Mouse (Mus musculus): ENCODE measurements around the gene Ikzf3. TPM values are rescaled to one million over a fixed set of nuclear protein-coding genes. Genes with fewer than 3 reads are reported as not detected.

Ikzf3 gene
- polyA plus RNA-seq, 1 experiment from 2014 or later, result 4.0 TPM

- Histone ChIP-seq H3K4me3 (ENCODE audit: low read length) (no peak overlapping the region), H3K36me3 (ENCODE audit: control insufficient read depth, insufficient read depth) (peaks cover 15% of the 10 kb centered on the region), H3K4me2 (ENCODE audit: low read depth, low read length) (no peak overlapping the region), H3K27ac (ENCODE audit: low read length) (0 out of 2 replicates have a peak overlapping the region, but pooled peaks have one; percentile 37), H3K9ac (ENCODE audit: low read length) (no peak overlapping the region), H3K27me3 (ENCODE audit: control insufficient read depth, insufficient read depth, low read length) (no peaks in the 10 kb centered on the region), H3K4me1 (ENCODE audit: control insufficient read depth, insufficient read depth, low read length) (peaks cover 37% of the 10 kb centered on the region), H3K9me3 (replicated peaks; ENCODE audit: control insufficient read depth, low read length) (no peaks in the 10 kb centered on the region)
- peak; percentile 49; the same call in 1 of the 2 replicates for ATAC-seq (replicated peaks; ENCODE audit: extremely low read depth, insufficient read depth, low FRiP score)
- WGBS, result 35% methylated on average over 16 of the region's 16 CpGs
These were observed 34.7 kb upstream of the Ikzf3 start for GRCm38 (mm10) chr11:98580301-98581121.

GRCm38 (mm10) chr11:98577776-98578175 is 31.9 kb upstream of the Ikzf3 start:
- no peak overlapping the region for H3K27ac ChIP-seq (ENCODE audit: low read length)
- no peak overlapping the region for H3K4me2 ChIP-seq (ENCODE audit: low read depth, low read length)
- WGBS, result 89% methylated on average over 5 of the region's 5 CpGs
- H3K4me1 ChIP-seq (ENCODE audit: control insufficient read depth, insufficient read depth, low read length), result peaks cover 20% of the 10 kb centered on the region
- H3K27me3 ChIP-seq (ENCODE audit: control insufficient read depth, insufficient read depth, low read length), result no peaks in the 10 kb centered on the region
- H3K4me3 ChIP-seq (ENCODE audit: low read length), result no peak overlapping the region
- H3K36me3 ChIP-seq (ENCODE audit: control insufficient read depth, insufficient read depth), result peaks cover 8% of the 10 kb centered on the region; the same call in 1 of the 2 replicates
- no peaks in the 10 kb centered on the region for H3K9me3 ChIP-seq (replicated peaks; ENCODE audit: control insufficient read depth, low read length)
- no peak for ATAC-seq (replicated peaks; ENCODE audit: extremely low read depth, insufficient read depth, low FRiP score)
- H3K9ac ChIP-seq (ENCODE audit: low read length), result no peak overlapping the region

GRCm38 (mm10) chr11:98569461-98569860 is 23.6 kb upstream of the Ikzf3 start:
- no peaks in the 10 kb centered on the region for H3K27me3 ChIP-seq (ENCODE audit: control insufficient read depth, insufficient read depth, low read length)
- no peaks in the 10 kb centered on the region for H3K9me3 ChIP-seq (replicated peaks; ENCODE audit: control insufficient read depth, low read length)
- H3K4me3 ChIP-seq (ENCODE audit: low read length), result no peak overlapping the region
- no peak overlapping the region for H3K9ac ChIP-seq (ENCODE audit: low read length)
- H3K27ac ChIP-seq (ENCODE audit: low read length), result no peak overlapping the region
- H3K4me1 ChIP-seq (ENCODE audit: control insufficient read depth, insufficient read depth, low read length), result no peaks in the 10 kb centered on the region
- H3K4me2 ChIP-seq (ENCODE audit: low read depth, low read length), result no peak overlapping the region
- no peaks in the 10 kb centered on the region for H3K36me3 ChIP-seq (ENCODE audit: control insufficient read depth, insufficient read depth)
- 75% methylated on average over 6 of the region's 6 CpGs for WGBS
- ATAC-seq (replicated peaks; ENCODE audit: extremely low read depth, insufficient read depth, low FRiP score), result no peak

- H3K9me3 ChIP-seq (replicated peaks; ENCODE audit: control insufficient read depth, low read length), result no peaks in the 10 kb centered on the region
- peaks cover 2% of the 10 kb centered on the region; the same call in 1 of the 2 replicates for H3K4me1 ChIP-seq (ENCODE audit: control insufficient read depth, insufficient read depth, low read length)
- WGBS, result 87% methylated on average over 8 of the region's 8 CpGs
- H3K4me3 ChIP-seq (ENCODE audit: low read length), result no peak overlapping the region
- H3K9ac ChIP-seq (ENCODE audit: low read length), result no peak overlapping the region
- no peak overlapping the region for H3K27ac ChIP-seq (ENCODE audit: low read length)
- H3K36me3 ChIP-seq (ENCODE audit: control insufficient read depth, insufficient read depth), result no peaks in the 10 kb centered on the region
- no peak for ATAC-seq (replicated peaks; ENCODE audit: extremely low read depth, insufficient read depth, low FRiP score)
- no peak overlapping the region for H3K4me2 ChIP-seq (ENCODE audit: low read depth, low read length)
- no peaks in the 10 kb centered on the region for H3K27me3 ChIP-seq (ENCODE audit: control insufficient read depth, insufficient read depth, low read length)
These were observed 22.5 kb upstream of the Ikzf3 start for GRCm38 (mm10) chr11:98568326-98568725.

GRCm38 (mm10) chr11:98563921-98564414 is 18.1 kb upstream of the Ikzf3 start:
- no peak for ATAC-seq (replicated peaks; ENCODE audit: extremely low read depth, insufficient read depth, low FRiP score)
- no peaks in the 10 kb centered on the region for H3K9me3 ChIP-seq (replicated peaks; ENCODE audit: control insufficient read depth, low read length)
- no peak overlapping the region for H3K27ac ChIP-seq (ENCODE audit: low read length)
- H3K36me3 ChIP-seq (ENCODE audit: control insufficient read depth, insufficient read depth), result no peaks in the 10 kb centered on the region
- peaks cover 2% of the 10 kb centered on the region; the same call in 1 of the 2 replicates for H3K4me1 ChIP-seq (ENCODE audit: control insufficient read depth, insufficient read depth, low read length)
- WGBS, result 66% methylated on average over 13 of the region's 13 CpGs
- H3K4me2 ChIP-seq (ENCODE audit: low read depth, low read length), result no peak overlapping the region
- no peak overlapping the region for H3K4me3 ChIP-seq (ENCODE audit: low read length)
- H3K9ac ChIP-seq (ENCODE audit: low read length), result no peak overlapping the region
- no peaks in the 10 kb centered on the region for H3K27me3 ChIP-seq (ENCODE audit: control insufficient read depth, insufficient read depth, low read length)

- no peaks in the 10 kb centered on the region for H3K27me3 ChIP-seq (ENCODE audit: control insufficient read depth, insufficient read depth, low read length)
- no peaks in the 10 kb centered on the region for H3K9me3 ChIP-seq (replicated peaks; ENCODE audit: control insufficient read depth, low read length)
- H3K4me3 ChIP-seq (ENCODE audit: low read length), result no peak overlapping the region
- H3K9ac ChIP-seq (ENCODE audit: low read length), result no peak overlapping the region
- 70% methylated on average over 3 of the region's 3 CpGs for WGBS
- peaks cover 2% of the 10 kb centered on the region; the same call in 1 of the 2 replicates for H3K4me1 ChIP-seq (ENCODE audit: control insufficient read depth, insufficient read depth, low read length)
- ATAC-seq (replicated peaks; ENCODE audit: extremely low read depth, insufficient read depth, low FRiP score), result no peak
- no peak overlapping the region for H3K27ac ChIP-seq (ENCODE audit: low read length)
- no peaks in the 10 kb centered on the region for H3K36me3 ChIP-seq (ENCODE audit: control insufficient read depth, insufficient read depth)
- H3K4me2 ChIP-seq (ENCODE audit: low read depth, low read length), result no peak overlapping the region
These were observed 17.2 kb upstream of the Ikzf3 start for GRCm38 (mm10) chr11:98563025-98563424.

- Histone ChIP-seq H3K27me3 (ENCODE audit: control insufficient read depth, insufficient read depth, low read length) (no peaks in the 10 kb centered on the region; the same call in 1 of the 2 replicates), H3K4me1 (ENCODE audit: control insufficient read depth, insufficient read depth, low read length) (peaks cover 2% of the 10 kb centered on the region; the same call in 1 of the 2 replicates), H3K27ac (ENCODE audit: low read length) (no peak overlapping the region; the same call in 1 of the 2 replicates), H3K4me3 (ENCODE audit: low read length) (no peak overlapping the region), H3K9me3 (replicated peaks; ENCODE audit: control insufficient read depth, low read length) (no peaks in the 10 kb centered on the region), H3K36me3 (ENCODE audit: control insufficient read depth, insufficient read depth) (no peaks in the 10 kb centered on the region), H3K4me2 (ENCODE audit: low read depth, low read length) (no peak overlapping the region), H3K9ac (ENCODE audit: low read length) (no peak overlapping the region)
- 17% methylated on average over 7 of the region's 7 CpGs for WGBS
- ATAC-seq (replicated peaks; ENCODE audit: extremely low read depth, insufficient read depth, low FRiP score), result no peak
These were observed 15.1 kb upstream of the Ikzf3 start for GRCm38 (mm10) chr11:98560942-98561341.

- Histone ChIP-seq H3K27ac (ENCODE audit: low read length) (no peak overlapping the region), H3K4me1 (ENCODE audit: control insufficient read depth, insufficient read depth, low read length) (peaks cover 8% of the 10 kb centered on the region), H3K9ac (ENCODE audit: low read length) (no peak overlapping the region), H3K36me3 (ENCODE audit: control insufficient read depth, insufficient read depth) (no peaks in the 10 kb centered on the region), H3K27me3 (ENCODE audit: control insufficient read depth, insufficient read depth, low read length) (peaks cover under 1% of the 10 kb centered on the region), H3K4me2 (ENCODE audit: low read depth, low read length) (no peak overlapping the region), H3K9me3 (replicated peaks; ENCODE audit: control insufficient read depth, low read length) (0 out of 2 replicates have a peak, but pooled peaks cover 3% of the 10 kb centered on the region), H3K4me3 (ENCODE audit: low read length) (no peak overlapping the region)
- WGBS, result 64% methylated on average over 12 of the region's 12 CpGs
- no peak for ATAC-seq (replicated peaks; ENCODE audit: extremely low read depth, insufficient read depth, low FRiP score)
These were observed 9.4 kb upstream of the Ikzf3 start for GRCm38 (mm10) chr11:98555124-98555700.

GRCm38 (mm10) chr11:98553966-98554365 is 8.1 kb upstream of the Ikzf3 start:
- Histone ChIP-seq H3K36me3 (ENCODE audit: control insufficient read depth, insufficient read depth) (no peaks in the 10 kb centered on the region), H3K4me3 (ENCODE audit: low read length) (no peak overlapping the region), H3K9ac (ENCODE audit: low read length) (no peak overlapping the region), H3K27me3 (ENCODE audit: control insufficient read depth, insufficient read depth, low read length) (peaks cover 7% of the 10 kb centered on the region), H3K9me3 (replicated peaks; ENCODE audit: control insufficient read depth, low read length) (0 out of 2 replicates have a peak, but pooled peaks cover 3% of the 10 kb centered on the region), H3K4me2 (ENCODE audit: low read depth, low read length) (no peak overlapping the region), H3K4me1 (ENCODE audit: control insufficient read depth, insufficient read depth, low read length) (peaks cover 8% of the 10 kb centered on the region), H3K27ac (ENCODE audit: low read length) (no peak overlapping the region)
- WGBS, result 85% methylated on average over 4 of the region's 4 CpGs
- no peak for ATAC-seq (replicated peaks; ENCODE audit: extremely low read depth, insufficient read depth, low FRiP score)
